9 mouse cellular contexts compared by ENCODE assay signal in the genomic region with DNA sequence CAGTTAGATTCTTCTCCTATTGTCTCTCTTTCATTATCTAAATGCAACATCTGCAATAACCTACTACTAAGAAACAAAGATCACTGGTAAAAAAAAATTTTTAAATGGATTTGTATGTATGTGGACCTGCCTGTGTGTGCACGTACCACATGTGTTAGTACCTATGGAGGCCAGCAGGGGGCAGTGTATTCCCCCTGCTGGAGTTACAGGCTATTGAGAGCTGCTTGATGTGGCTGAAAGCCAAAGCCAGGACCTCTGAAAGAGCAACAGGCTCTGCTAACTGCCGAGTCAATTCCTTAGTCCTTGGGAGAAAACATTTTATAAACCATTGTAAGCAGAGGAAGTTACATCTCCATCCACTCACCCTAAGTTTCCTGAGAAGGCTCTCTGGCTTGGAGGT. TPM values are rescaled to one million over a fixed set of nuclear protein-coding genes. Genes with fewer than 3 reads are reported as not detected.
DNase-seq lines count a peak whose midpoint lies in the region; ATAC-seq and TF ChIP-seq lines count a peak whose summit lies in the region.
"Had no signal": no experiment of that assay in that cellular context is flagged by ENCODE, and none has a peak within 500 bp of the region (broad histone marks: within the 10 kb centered on the region; RNA-seq: fewer than 3 reads in every experiment).

No protein-coding gene starts in this region.

- ATAC-seq in forebrain, embryonic 14.5 days, result no peak
- no peak for ATAC-seq in forebrain, embryonic 13.5 days
- no peak for ATAC-seq in kidney, postnatal 0 days (replicated peaks; ENCODE audit: low FRiP score, low read depth)

- no peaks in the 10 kb centered on the region for H3K4me1 ChIP-seq in forebrain, embryonic 14.5 days (ENCODE audit: control insufficient read depth, insufficient read depth, low read length)
- no peaks in the 10 kb centered on the region for H3K4me1 ChIP-seq in forebrain, embryonic 13.5 days
- H3K4me1 ChIP-seq in kidney, postnatal 0 days (replicated peaks; ENCODE audit: insufficient read depth, low read length), result 0 out of 2 replicates have a peak, but pooled peaks cover 3% of the 10 kb centered on the region

- no peak overlapping the region for H3K9ac ChIP-seq in forebrain, embryonic 14.5 days (ENCODE audit: low read length)
- no peak overlapping the region for H3K9ac ChIP-seq in forebrain, embryonic 13.5 days
- no peak overlapping the region for H3K9ac ChIP-seq in kidney, postnatal 0 days (ENCODE audit: low read depth, low read length)
- H3K9ac ChIP-seq: heart, embryonic 13.5 days had no signal

- no peak overlapping the region for H3K4me2 ChIP-seq in forebrain, embryonic 14.5 days (ENCODE audit: low read length)
- H3K4me2 ChIP-seq in forebrain, embryonic 13.5 days, result no peak overlapping the region
- H3K4me2 ChIP-seq in kidney, postnatal 0 days (ENCODE audit: low read length), result no peak overlapping the region
- H3K4me2 ChIP-seq: heart, embryonic 13.5 days had no signal

- no peaks in the 10 kb centered on the region for H3K27me3 ChIP-seq in forebrain, embryonic 14.5 days (replicated peaks; ENCODE audit: control insufficient read depth, insufficient read depth, low read length)
- no peaks in the 10 kb centered on the region for H3K27me3 ChIP-seq in forebrain, embryonic 13.5 days
- H3K27me3 ChIP-seq in kidney, postnatal 0 days (ENCODE audit: insufficient read depth, low read length), result no peaks in the 10 kb centered on the region
- H3K27me3 ChIP-seq: heart, embryonic 13.5 days had no signal

- TF ChIP-seq CTCF in brain, embryonic 14.5 days (IDR thresholded peaks at IDR 0.05; ENCODE audit: borderline replicate concordance, extremely low read depth, insufficient read depth, insufficient read length), result peak; percentile 68; the same call in 1 of the 2 replicates
- TF ChIP-seq CTCF in kidney, postnatal 0 days (IDR thresholded peaks at IDR 0.05; ENCODE audit: low read depth), result peak; percentile 84

- H3K9me3 ChIP-seq in forebrain, embryonic 14.5 days (replicated peaks; ENCODE audit: control insufficient read depth, low read length), result no peaks in the 10 kb centered on the region
- no peaks in the 10 kb centered on the region for H3K9me3 ChIP-seq in forebrain, embryonic 13.5 days (replicated peaks)
- no peaks in the 10 kb centered on the region for H3K9me3 ChIP-seq in kidney, postnatal 0 days (replicated peaks; ENCODE audit: low read length)
- H3K9me3 ChIP-seq: heart, embryonic 13.5 days had no signal

- H3K36me3 ChIP-seq in forebrain, embryonic 14.5 days (ENCODE audit: control insufficient read depth, insufficient read depth, low read length), result no peaks in the 10 kb centered on the region
- no peaks in the 10 kb centered on the region for H3K36me3 ChIP-seq in forebrain, embryonic 13.5 days (ENCODE audit: poor library complexity, severe bottlenecking)
- no peaks in the 10 kb centered on the region for H3K36me3 ChIP-seq in kidney, postnatal 0 days (ENCODE audit: insufficient read depth, low read length)
- H3K36me3 ChIP-seq: heart, embryonic 13.5 days had no signal

- peak; percentile 76 for DNase-seq in forebrain, embryonic 14.5 days (ENCODE audit: low spot score)
- peak; percentile 54 for DNase-seq in ovary, postnatal 14 days (ENCODE audit: low spot score)
- no peak for DNase-seq in ovary, adult 18-20 months (ENCODE audit: low spot score)
- DNase-seq in brain, embryonic 14.5 days (ENCODE audit: low read depth), result peak; percentile 73
- DNase-seq in kidney, postnatal 0 days (ENCODE audit: low spot score), result peak; percentile 84
- peak; percentile 78 for DNase-seq in skeletal muscle tissue, adult 2 months (ENCODE audit: low read depth, low spot score)
- DNase-seq in Muller cell, postnatal 12 days (ENCODE audit: inconsistent ontology term), result no peak

- no peak overlapping the region for H3K27ac ChIP-seq in forebrain, embryonic 14.5 days (ENCODE audit: low read depth, low read length)
- no peak overlapping the region for H3K27ac ChIP-seq in forebrain, embryonic 13.5 days
- no peak overlapping the region for H3K27ac ChIP-seq in kidney, postnatal 0 days
- H3K27ac ChIP-seq: heart, embryonic 13.5 days had no signal

- no peak for TF ChIP-seq POLR2A in brain, embryonic 14.5 days (IDR thresholded peaks at IDR 0.05; ENCODE audit: borderline replicate concordance, extremely low read depth, insufficient read depth, insufficient read length, poor library complexity, severe bottlenecking)

- no peak overlapping the region for H3K4me3 ChIP-seq in forebrain, embryonic 14.5 days (ENCODE audit: low read depth, low read length)
- no peak overlapping the region for H3K4me3 ChIP-seq in forebrain, embryonic 13.5 days
- no peak overlapping the region for H3K4me3 ChIP-seq in kidney, postnatal 0 days (replicated peaks; ENCODE audit: low read depth, low read length)
- H3K4me3 ChIP-seq: heart, embryonic 13.5 days had no signal

- WGBS in forebrain, embryonic 14.5 days, result 41% methylated on average over 2 of the region's 2 CpGs
- 53% methylated on average over 2 of the region's 2 CpGs for WGBS in forebrain, embryonic 13.5 days
- WGBS in kidney, postnatal 0 days, result 48% methylated on average over 2 of the region's 2 CpGs

RNA-seq across cellular contexts. Expression of a gene that starts 10.6 kb away (rescaled TPM):
- polyA plus RNA-seq in forebrain, embryonic 14.5 days (2014; fragmentation: Nextera tagmentation; extraction: Ambion mirVana), result 9.1 and 12.0 TPM in 2 replicates
- polyA plus RNA-seq in forebrain, embryonic 13.5 days (2015; fragmentation: Nextera tagmentation; extraction: Ambion mirVana), result 10.8 and 12.9 TPM in 2 replicates
- polyA plus RNA-seq in brain, embryonic 14.5 days (2012; rRNA removed), result 6.5 and 15.8 TPM in 2 replicates
- polyA plus RNA-seq in kidney, postnatal 0 days (2015; fragmentation: Nextera tagmentation; extraction: Ambion mirVana), result 36.1 and 40.8 TPM in 2 replicates

RNA-seq across cellular contexts. Expression of a gene that starts 55.3 kb away (rescaled TPM):
- polyA plus RNA-seq in forebrain, embryonic 14.5 days (2014; fragmentation: Nextera tagmentation; extraction: Ambion mirVana), result 7.4 and 7.7 TPM in 2 replicates
- polyA plus RNA-seq in forebrain, embryonic 13.5 days (2015; fragmentation: Nextera tagmentation; extraction: Ambion mirVana), result 10.5 and 11.2 TPM in 2 replicates
- 8.8 and 14.0 TPM in 2 replicates for polyA plus RNA-seq in brain, embryonic 14.5 days (2012; rRNA removed)
- 34.3 and 37.5 TPM in 2 replicates for polyA plus RNA-seq in kidney, postnatal 0 days (2015; fragmentation: Nextera tagmentation; extraction: Ambion mirVana)

Comparison
In these comparisons a context has a peak if more than half of its experiments do, and no peak if none do; other contexts are left out.
1. DNase-seq: peak in forebrain, embryonic 14.5 days (single experiment), ovary, postnatal 14 days (single experiment), brain, embryonic 14.5 days (single experiment), kidney, postnatal 0 days (single experiment) and skeletal muscle tissue, adult 2 months (single experiment); none in ovary, adult 18-20 months (single experiment) and Muller cell, postnatal 12 days (single experiment).